Mouse (Mus musculus) R1 (cell line): Measurements from ENCODE around the gene Olfr315.
"Not testable (repeated sequence)": the region's sequence is repeated elsewhere in the genome, so short reads cannot be mapped to it uniquely, and the experiment has no call there.

Source experiments
- DNase-seq: peaks from one replicate; pipeline ENCODE4 v3.0.0-alpha.2; 2018; ENCODE audit warnings: low read depth, low spot score

Olfr315 gene

GRCm38 (mm10) chr11:58815676-58816075 is 42.7 kb downstream of the Olfr315 start:
- no peak for DNase-seq

GRCm38 (mm10) chr11:58828937-58829336 is 55.9 kb downstream of the Olfr315 start, which contains the start of gene Olfr312:
Gene Olfr312 (plus strand): TSS chr11:58829237.
- DNase-seq, result not testable (repeated sequence)

GRCm38 (mm10) chr11:58829764-58830163 is 56.8 kb downstream of the Olfr315 start:
- no peak for DNase-seq
